10 mouse cellular contexts compared by ENCODE assay signal in the genomic region with DNA sequence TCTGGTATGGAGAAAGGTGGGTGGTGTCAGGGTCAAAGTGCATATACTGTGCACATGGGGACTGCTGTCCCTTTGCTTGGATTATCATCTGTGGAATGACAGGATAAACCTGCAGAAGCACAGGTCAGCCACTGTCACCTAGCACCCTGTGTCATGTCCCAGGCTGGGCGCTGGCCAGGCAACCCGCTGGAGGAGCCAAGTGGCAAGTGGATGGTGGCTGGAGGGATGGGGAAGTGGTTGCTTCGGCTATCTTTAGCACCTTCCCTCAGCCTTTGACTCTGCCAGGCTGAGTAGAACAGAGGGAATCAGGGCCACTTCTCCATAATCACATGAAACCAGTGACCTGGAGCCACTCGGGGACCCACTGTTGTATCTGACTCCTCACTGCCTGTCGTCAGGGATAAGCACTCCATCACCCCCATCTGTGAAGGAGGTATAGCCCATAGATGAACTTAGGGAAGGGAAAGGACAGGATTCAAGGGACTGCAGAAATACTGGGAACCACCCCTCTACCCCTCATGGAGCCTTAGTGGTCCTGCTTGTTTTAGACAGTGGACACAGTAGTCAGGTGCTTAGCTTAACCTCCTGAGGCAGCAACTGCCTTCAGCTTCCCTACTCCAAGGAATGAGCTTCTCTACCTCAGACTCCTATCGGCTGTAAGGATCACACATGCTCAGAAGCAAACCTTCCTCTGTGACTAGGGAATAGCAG. TPM values are rescaled to one million over a fixed set of nuclear protein-coding genes. Genes with fewer than 3 reads are reported as not detected.
DNase-seq lines count a peak whose midpoint lies in the region; ATAC-seq and TF ChIP-seq lines count a peak whose summit lies in the region.
"Had no signal": no experiment of that assay in that cellular context is flagged by ENCODE, and none has a peak within 500 bp of the region (broad histone marks: within the 10 kb centered on the region; RNA-seq: fewer than 3 reads in every experiment).

No protein-coding gene starts in this region.

- H3K9me3 ChIP-seq in forebrain, embryonic 12.5 days = no peaks in the 10 kb centered on the region
- no peaks in the 10 kb centered on the region for H3K9me3 ChIP-seq in forebrain, embryonic 14.5 days (replicated peaks; ENCODE audit: control insufficient read depth, low read length)
- no peaks in the 10 kb centered on the region for H3K9me3 ChIP-seq in neural tube, embryonic 14.5 days (ENCODE audit: control insufficient read depth, low read length)
- no peaks in the 10 kb centered on the region for H3K9me3 ChIP-seq in neural tube, embryonic 15.5 days (replicated peaks)
- H3K9me3 ChIP-seq in limb, embryonic 11.5 days (ENCODE audit: control insufficient read depth, low read length) = no peaks in the 10 kb centered on the region
- H3K9me3 ChIP-seq in stomach, postnatal 0 days (ENCODE audit: control insufficient read depth, low read length) = no peaks in the 10 kb centered on the region

- no peak overlapping the region for H3K4me3 ChIP-seq in forebrain, embryonic 12.5 days (replicated peaks)
- no peak overlapping the region for H3K4me3 ChIP-seq in forebrain, embryonic 14.5 days (ENCODE audit: low read depth, low read length)
- no peak overlapping the region for H3K4me3 ChIP-seq in neural tube, embryonic 14.5 days (ENCODE audit: low read depth, low read length)
- H3K4me3 ChIP-seq in neural tube, embryonic 15.5 days (replicated peaks) = no peak overlapping the region
- no peak overlapping the region for H3K4me3 ChIP-seq in limb, embryonic 11.5 days (ENCODE audit: low read depth, low read length)
- H3K4me3 ChIP-seq in stomach, postnatal 0 days (ENCODE audit: low read depth, low read length) = no peak overlapping the region
- H3K4me3 ChIP-seq in cerebellum, adult 2 months (replicated peaks; ENCODE audit: insufficient read depth, low read depth, low read length) = no peak overlapping the region

- H3K27me3 ChIP-seq in forebrain, embryonic 12.5 days = no peaks in the 10 kb centered on the region
- H3K27me3 ChIP-seq in forebrain, embryonic 14.5 days (replicated peaks; ENCODE audit: control insufficient read depth, insufficient read depth, low read length) = no peaks in the 10 kb centered on the region
- H3K27me3 ChIP-seq in neural tube, embryonic 14.5 days (ENCODE audit: control insufficient read depth, insufficient read depth, low read length) = no peaks in the 10 kb centered on the region
- no peaks in the 10 kb centered on the region for H3K27me3 ChIP-seq in neural tube, embryonic 15.5 days (replicated peaks)
- H3K27me3 ChIP-seq in limb, embryonic 11.5 days (ENCODE audit: control insufficient read depth, insufficient read depth, low read length) = no peaks in the 10 kb centered on the region
- H3K27me3 ChIP-seq in stomach, postnatal 0 days (ENCODE audit: control insufficient read depth, insufficient read depth, low read length) = no peaks in the 10 kb centered on the region
- H3K27me3 ChIP-seq in cerebellum, adult 2 months (ENCODE audit: control insufficient read depth, insufficient read depth, low read length) = no peaks in the 10 kb centered on the region

- no peak for TF ChIP-seq EP300 in stomach, postnatal 0 days (optimal IDR thresholded peaks at IDR 0.05)

- DNase-seq in forebrain, embryonic 14.5 days (ENCODE audit: low spot score) = no peak
- no peak for DNase-seq in limb, embryonic 11.5 days (ENCODE audit: low spot score)
- no peak for DNase-seq in stomach, postnatal 0 days (ENCODE audit: low spot score)
- DNase-seq in cerebellum, adult 2 months = no peak
- DNase-seq in cerebellum, postnatal 14 days = no peak
- DNase-seq: kidney, postnatal 14 days; lung, postnatal 4 days had no signal

- no peak for TF ChIP-seq CTCF in stomach, postnatal 0 days (IDR thresholded peaks at IDR 0.05; ENCODE audit: low read depth)
- TF ChIP-seq CTCF in cerebellum, adult 2 months (IDR thresholded peaks at IDR 0.05; ENCODE audit: borderline replicate concordance, insufficient read depth, low read depth, low read length) = no peak

- peaks cover 7% of the 10 kb centered on the region for H3K4me1 ChIP-seq in forebrain, embryonic 12.5 days
- H3K4me1 ChIP-seq in forebrain, embryonic 14.5 days (ENCODE audit: control insufficient read depth, insufficient read depth, low read length) = no peaks in the 10 kb centered on the region
- H3K4me1 ChIP-seq in neural tube, embryonic 14.5 days (ENCODE audit: control insufficient read depth, insufficient read depth, low read length) = no peaks in the 10 kb centered on the region
- H3K4me1 ChIP-seq in neural tube, embryonic 15.5 days = peaks cover 3% of the 10 kb centered on the region
- H3K4me1 ChIP-seq in limb, embryonic 11.5 days (ENCODE audit: control insufficient read depth, insufficient read depth, low read length) = 0 out of 2 replicates have a peak, but pooled peaks cover under 1% of the 10 kb centered on the region
- peaks cover 2% of the 10 kb centered on the region; the same call in 1 of the 2 replicates for H3K4me1 ChIP-seq in stomach, postnatal 0 days (replicated peaks; ENCODE audit: control insufficient read depth, insufficient read depth)
- peaks cover 7% of the 10 kb centered on the region; the same call in 1 of the 2 replicates for H3K4me1 ChIP-seq in cerebellum, adult 2 months (ENCODE audit: control insufficient read depth, insufficient read depth, low read length)

- no peak overlapping the region for H3K4me2 ChIP-seq in forebrain, embryonic 12.5 days
- H3K4me2 ChIP-seq in forebrain, embryonic 14.5 days (ENCODE audit: low read length) = no peak overlapping the region
- no peak overlapping the region for H3K4me2 ChIP-seq in neural tube, embryonic 14.5 days (ENCODE audit: low read depth, low read length)
- H3K4me2 ChIP-seq in neural tube, embryonic 15.5 days = no peak overlapping the region
- no peak overlapping the region for H3K4me2 ChIP-seq in limb, embryonic 11.5 days (ENCODE audit: low read depth, severe bottlenecking)
- H3K4me2 ChIP-seq in stomach, postnatal 0 days (replicated peaks; ENCODE audit: low read depth) = no peak overlapping the region

- no peak overlapping the region for H3K9ac ChIP-seq in forebrain, embryonic 12.5 days
- H3K9ac ChIP-seq in forebrain, embryonic 14.5 days (ENCODE audit: low read length) = no peak overlapping the region
- 0 out of 2 replicates have a peak overlapping the region, but pooled peaks have one; percentile 7 for H3K9ac ChIP-seq in neural tube, embryonic 14.5 days (replicated peaks; ENCODE audit: low read depth, low read length)
- no peak overlapping the region for H3K9ac ChIP-seq in neural tube, embryonic 15.5 days (replicated peaks)
- no peak overlapping the region for H3K9ac ChIP-seq in limb, embryonic 11.5 days (ENCODE audit: low read length)
- no peak overlapping the region for H3K9ac ChIP-seq in stomach, postnatal 0 days (ENCODE audit: low read length)

- no peak for ATAC-seq in forebrain, embryonic 12.5 days (ENCODE audit: low FRiP score)
- ATAC-seq in forebrain, embryonic 14.5 days = no peak
- no peak for ATAC-seq in neural tube, embryonic 14.5 days (ENCODE audit: low read depth)
- no peak for ATAC-seq in neural tube, embryonic 15.5 days (ENCODE audit: low FRiP score)
- ATAC-seq in limb, embryonic 11.5 days (ENCODE audit: insufficient number of reproducible peaks, low FRiP score, low TSS enrichment, low read depth) = no peak
- no peak for ATAC-seq in stomach, postnatal 0 days (ENCODE audit: low FRiP score, low TSS enrichment)

- WGBS in forebrain, embryonic 12.5 days = 69% methylated on average over 6 of the region's 6 CpGs
- 78% methylated on average over 6 of the region's 6 CpGs for WGBS in forebrain, embryonic 14.5 days
- 73% methylated on average over 6 of the region's 6 CpGs for WGBS in neural tube, embryonic 14.5 days
- WGBS in neural tube, embryonic 15.5 days = 69% methylated on average over 6 of the region's 6 CpGs
- 56% methylated on average over 6 of the region's 6 CpGs for WGBS in limb, embryonic 11.5 days
- WGBS in stomach, postnatal 0 days = 64% methylated on average over 6 of the region's 6 CpGs
- 46% methylated on average over 6 of the region's 6 CpGs for WGBS in cerebellum, adult 2 months

- 0 out of 2 replicates have a peak overlapping the region, but pooled peaks have one; percentile 56 for H3K27ac ChIP-seq in forebrain, embryonic 12.5 days
- H3K27ac ChIP-seq in forebrain, embryonic 14.5 days (ENCODE audit: low read depth, low read length) = no peak overlapping the region
- no peak overlapping the region for H3K27ac ChIP-seq in neural tube, embryonic 14.5 days (ENCODE audit: low read depth, low read length)
- H3K27ac ChIP-seq in neural tube, embryonic 15.5 days (replicated peaks) = no peak overlapping the region
- 0 out of 2 replicates have a peak overlapping the region, but pooled peaks have one; percentile 21 for H3K27ac ChIP-seq in limb, embryonic 11.5 days (replicated peaks; ENCODE audit: low read depth, low read length)
- peak overlapping the region; percentile 79 for H3K27ac ChIP-seq in stomach, postnatal 0 days (replicated peaks)
- no peak overlapping the region for H3K27ac ChIP-seq in cerebellum, adult 2 months (ENCODE audit: insufficient read depth, low read length)

- peaks cover 34% of the 10 kb centered on the region for H3K36me3 ChIP-seq in forebrain, embryonic 12.5 days (replicated peaks)
- peaks cover 38% of the 10 kb centered on the region for H3K36me3 ChIP-seq in forebrain, embryonic 14.5 days (ENCODE audit: control insufficient read depth, insufficient read depth, low read length)
- H3K36me3 ChIP-seq in neural tube, embryonic 14.5 days (ENCODE audit: control insufficient read depth, insufficient read depth, low read length) = peaks cover 23% of the 10 kb centered on the region
- peaks cover 34% of the 10 kb centered on the region for H3K36me3 ChIP-seq in neural tube, embryonic 15.5 days
- peaks cover 15% of the 10 kb centered on the region for H3K36me3 ChIP-seq in limb, embryonic 11.5 days (ENCODE audit: control insufficient read depth, insufficient read depth, low read length)
- peaks cover 15% of the 10 kb centered on the region for H3K36me3 ChIP-seq in stomach, postnatal 0 days (ENCODE audit: control insufficient read depth, insufficient read depth, low read length)

- no peak for TF ChIP-seq POLR2A in cerebellum, adult 2 months (IDR thresholded peaks at IDR 0.05; ENCODE audit: borderline replicate concordance, insufficient read depth, low read length)

RNA-seq across cellular contexts. Expression of a gene that starts 16.3 kb away (rescaled TPM):
- polyA plus RNA-seq in forebrain, embryonic 12.5 days (2016; fragmentation: Nextera tagmentation; extraction: Ambion mirVana) = 12.1 and 13.9 TPM in 2 replicates
- polyA plus RNA-seq in forebrain, embryonic 14.5 days (2014; fragmentation: Nextera tagmentation; extraction: Ambion mirVana) = 28.8 and 30.1 TPM in 2 replicates
- polyA plus RNA-seq in neural tube, embryonic 14.5 days (2014; fragmentation: Nextera tagmentation; extraction: Ambion mirVana) = 27.3 and 30.3 TPM in 2 replicates
- polyA plus RNA-seq in neural tube, embryonic 15.5 days (2015; fragmentation: Nextera tagmentation; extraction: Ambion mirVana) = 59.3 and 64.6 TPM in 2 replicates
- polyA plus RNA-seq in limb, embryonic 11.5 days (2014; fragmentation: Nextera tagmentation; extraction: Ambion mirVana) = 3.0 and 4.1 TPM in 2 replicates
- polyA plus RNA-seq in stomach, postnatal 0 days (2015; fragmentation: Nextera tagmentation; extraction: Ambion mirVana) = 53.7 TPM in 2 replicates
- 448 and 455 TPM in 2 replicates for polyA plus RNA-seq in cerebellum, adult 2 months (2012; rRNA removed)

RNA-seq across cellular contexts. Expression of a gene that starts 16.9 kb away (rescaled TPM):
- polyA plus RNA-seq in forebrain, embryonic 12.5 days (2016; fragmentation: Nextera tagmentation; extraction: Ambion mirVana) = 659 and 694 TPM in 2 replicates
- polyA plus RNA-seq in forebrain, embryonic 14.5 days (2014; fragmentation: Nextera tagmentation; extraction: Ambion mirVana) = 768 and 902 TPM in 2 replicates
- polyA plus RNA-seq in neural tube, embryonic 14.5 days (2014; fragmentation: Nextera tagmentation; extraction: Ambion mirVana) = 633 and 702 TPM in 2 replicates
- 526 and 732 TPM in 2 replicates for polyA plus RNA-seq in neural tube, embryonic 15.5 days (2015; fragmentation: Nextera tagmentation; extraction: Ambion mirVana)
- polyA plus RNA-seq in limb, embryonic 11.5 days (2014; fragmentation: Nextera tagmentation; extraction: Ambion mirVana) = 1,283 and 1,338 TPM in 2 replicates
- 706 and 736 TPM in 2 replicates for polyA plus RNA-seq in stomach, postnatal 0 days (2015; fragmentation: Nextera tagmentation; extraction: Ambion mirVana)
- 678 and 692 TPM in 2 replicates for polyA plus RNA-seq in cerebellum, adult 2 months (2012; rRNA removed)

RNA-seq across cellular contexts. Expression of a gene that starts 58.1 kb away (rescaled TPM):
- 40.5 and 44.0 TPM in 2 replicates for polyA plus RNA-seq in forebrain, embryonic 12.5 days (2016; fragmentation: Nextera tagmentation; extraction: Ambion mirVana)
- polyA plus RNA-seq in forebrain, embryonic 14.5 days (2014; fragmentation: Nextera tagmentation; extraction: Ambion mirVana) = 33.1 and 36.6 TPM in 2 replicates
- polyA plus RNA-seq in neural tube, embryonic 14.5 days (2014; fragmentation: Nextera tagmentation; extraction: Ambion mirVana) = 30.1 and 36.6 TPM in 2 replicates
- polyA plus RNA-seq in neural tube, embryonic 15.5 days (2015; fragmentation: Nextera tagmentation; extraction: Ambion mirVana) = 35.9 and 37.4 TPM in 2 replicates
- 35.4 and 35.5 TPM in 2 replicates for polyA plus RNA-seq in limb, embryonic 11.5 days (2014; fragmentation: Nextera tagmentation; extraction: Ambion mirVana)
- polyA plus RNA-seq in stomach, postnatal 0 days (2015; fragmentation: Nextera tagmentation; extraction: Ambion mirVana) = 16.3 and 16.5 TPM in 2 replicates
- polyA plus RNA-seq in cerebellum, adult 2 months (2012; rRNA removed) = 50.0 and 50.2 TPM in 2 replicates

Comparison
In these comparisons a context has a peak if more than half of its experiments do, and no peak if none do; other contexts are left out.
1. H3K27ac ChIP-seq: peak in forebrain, embryonic 12.5 days (single experiment), limb, embryonic 11.5 days (single experiment) and stomach, postnatal 0 days (single experiment); none in forebrain, embryonic 14.5 days (single experiment), neural tube, embryonic 14.5 days (single experiment), neural tube, embryonic 15.5 days (single experiment) and cerebellum, adult 2 months (single experiment).